Mouse (Mus musculus): Measurements from ENCODE around the gene Hist1h2bf.
"Not testable (repeated sequence)": the region's sequence is repeated elsewhere in the genome, so short reads cannot be mapped to it uniquely, and the experiment has no call there.

The Hist1h2bf gene

DNA sequence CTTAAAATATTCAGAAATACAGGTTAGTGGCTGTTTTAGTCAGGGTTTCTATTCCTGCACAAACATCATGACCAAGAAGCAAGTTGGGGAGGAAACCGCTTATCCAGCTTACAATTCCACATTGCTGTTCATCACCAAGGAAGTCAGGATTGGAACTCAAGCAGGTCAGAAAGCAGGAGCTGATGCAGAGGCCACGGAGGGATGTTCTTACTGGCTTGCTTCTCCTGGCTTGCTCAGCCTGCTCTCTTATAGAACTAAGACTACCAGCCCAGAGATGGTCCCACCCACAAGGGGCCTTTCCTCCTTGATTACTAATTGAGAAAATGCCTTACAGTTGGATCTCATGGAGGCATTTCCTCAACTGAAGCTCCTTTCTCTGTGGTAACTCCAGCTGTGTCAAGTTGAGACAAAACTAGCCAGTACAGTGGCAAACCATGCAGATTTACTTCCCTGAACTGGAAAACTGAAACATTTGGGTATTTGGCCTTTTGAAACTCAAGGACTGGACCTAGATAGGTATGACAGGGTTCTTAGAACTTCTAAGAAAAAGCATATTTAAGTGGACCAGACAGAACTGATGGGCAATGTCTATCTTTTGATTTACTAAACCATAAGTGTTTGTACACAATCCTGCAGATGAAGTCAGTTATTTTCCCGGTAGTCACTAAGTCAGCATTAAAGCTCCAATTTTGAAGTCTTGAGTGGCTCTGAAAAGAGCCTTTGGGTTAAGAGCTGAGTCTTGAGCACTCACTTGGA is 31.6 kb downstream of the Hist1h2bf start:
- not testable (repeated sequence) for DNase-seq

DNA sequence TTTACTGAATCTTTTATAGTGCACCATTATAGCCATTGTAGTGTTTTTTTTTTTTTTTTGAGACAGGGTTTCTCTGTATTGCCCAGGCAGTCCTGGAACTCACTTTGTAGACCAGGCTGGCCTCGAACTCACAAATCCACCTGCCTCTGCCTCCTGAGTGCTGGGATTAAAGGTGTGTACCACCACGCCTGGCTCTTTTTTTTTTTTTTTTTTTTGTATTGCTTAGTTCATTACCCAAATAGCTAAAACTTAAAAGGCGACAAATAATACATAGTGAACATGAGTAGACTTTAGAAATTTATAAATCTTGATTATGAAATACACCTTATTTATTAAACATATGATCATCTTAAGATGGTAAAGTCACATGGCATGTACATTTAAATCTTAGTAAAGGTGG is 32.5 kb downstream of the Hist1h2bf start:
- no peak for DNase-seq

- not testable (repeated sequence) for DNase-seq
Measured at GRCm38 (mm10) chr13:23539821-23540220, 34.2 kb downstream of the Hist1h2bf start.

- no peak for DNase-seq
Measured at GRCm38 (mm10) chr13:23538249-23538648, 35.7 kb downstream of the Hist1h2bf start.

DNA sequence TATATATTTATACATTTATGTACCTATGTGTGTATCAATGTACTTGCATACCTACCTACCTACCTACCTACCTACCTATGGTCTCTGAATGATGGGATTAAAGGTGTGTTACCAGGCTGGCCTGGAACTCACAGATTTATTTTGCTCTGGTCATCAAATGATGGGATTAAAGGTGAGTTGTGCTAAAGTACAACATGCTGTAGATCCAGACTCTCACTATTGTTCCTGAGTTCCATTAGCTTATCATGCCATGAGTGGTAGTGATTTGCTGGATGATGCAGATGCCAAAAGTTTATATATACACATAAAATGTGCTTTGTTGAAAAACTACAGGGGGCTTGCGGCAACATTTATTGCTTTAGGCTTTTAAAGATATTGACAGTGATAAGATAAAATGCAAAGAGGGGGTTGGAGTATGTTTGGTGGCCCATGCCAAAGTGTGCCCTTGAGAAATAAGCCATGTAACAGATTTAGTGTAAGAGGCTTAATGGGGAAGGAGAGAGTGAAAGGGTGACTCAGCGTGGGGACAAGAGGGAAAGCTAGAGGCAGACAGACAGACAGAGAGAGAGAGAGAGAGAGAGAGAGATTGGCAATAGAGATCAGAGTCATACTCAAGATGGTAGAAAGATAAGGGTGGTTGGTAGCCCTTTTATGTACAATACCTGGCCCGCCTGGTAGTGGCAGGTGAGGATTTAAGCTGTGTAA is 36.8 kb downstream of the Hist1h2bf start:
- no peak for DNase-seq

DNA sequence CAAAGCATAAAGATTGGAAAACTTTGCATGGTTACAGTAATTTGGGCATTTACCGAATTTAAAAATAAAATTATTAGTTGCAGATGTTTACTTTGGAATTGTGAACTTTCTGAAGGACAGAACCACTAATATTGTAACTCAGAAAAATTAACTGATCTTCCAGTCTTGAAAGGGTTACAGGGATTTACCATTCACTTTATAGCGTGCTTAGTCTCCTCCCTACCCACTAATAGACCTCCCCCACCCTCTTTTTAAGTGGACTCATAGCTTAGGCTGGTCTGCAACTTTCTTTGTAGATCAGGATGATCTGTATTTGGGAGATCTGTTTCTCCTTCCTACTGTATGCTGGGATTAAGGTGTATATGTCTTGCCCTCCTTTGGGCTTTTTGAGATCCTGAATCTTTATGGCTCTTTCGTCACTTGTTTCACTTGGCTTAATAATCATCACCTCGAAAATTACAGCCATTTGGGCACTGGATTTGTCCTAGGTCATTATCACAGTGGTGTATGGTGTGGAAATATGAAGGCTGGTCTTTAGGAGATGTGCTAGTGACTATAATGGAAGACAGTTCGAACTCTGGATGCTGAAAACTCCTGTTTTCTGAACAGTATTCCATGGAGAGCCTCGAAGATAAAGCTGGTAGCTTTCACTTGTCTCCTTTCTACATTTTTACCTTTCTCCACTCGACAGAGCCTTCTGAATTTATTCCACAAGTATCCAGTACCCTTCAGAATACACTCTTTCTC is 37.7 kb downstream of the Hist1h2bf start:
- DNase-seq, result no peak

- peak; percentile 78 for DNase-seq
Measured at GRCm38 (mm10) chr13:23535137-23536075, 38.6 kb downstream of the Hist1h2bf start, which contains the start of gene Hist1h3g. Gene Hist1h3g, plus strand, starts transcription at chr13:23535422.

- DNase-seq, result no peak
Measured at GRCm38 (mm10) chr13:23534368-23535131, 39.4 kb downstream of the Hist1h2bf start.

DNA sequence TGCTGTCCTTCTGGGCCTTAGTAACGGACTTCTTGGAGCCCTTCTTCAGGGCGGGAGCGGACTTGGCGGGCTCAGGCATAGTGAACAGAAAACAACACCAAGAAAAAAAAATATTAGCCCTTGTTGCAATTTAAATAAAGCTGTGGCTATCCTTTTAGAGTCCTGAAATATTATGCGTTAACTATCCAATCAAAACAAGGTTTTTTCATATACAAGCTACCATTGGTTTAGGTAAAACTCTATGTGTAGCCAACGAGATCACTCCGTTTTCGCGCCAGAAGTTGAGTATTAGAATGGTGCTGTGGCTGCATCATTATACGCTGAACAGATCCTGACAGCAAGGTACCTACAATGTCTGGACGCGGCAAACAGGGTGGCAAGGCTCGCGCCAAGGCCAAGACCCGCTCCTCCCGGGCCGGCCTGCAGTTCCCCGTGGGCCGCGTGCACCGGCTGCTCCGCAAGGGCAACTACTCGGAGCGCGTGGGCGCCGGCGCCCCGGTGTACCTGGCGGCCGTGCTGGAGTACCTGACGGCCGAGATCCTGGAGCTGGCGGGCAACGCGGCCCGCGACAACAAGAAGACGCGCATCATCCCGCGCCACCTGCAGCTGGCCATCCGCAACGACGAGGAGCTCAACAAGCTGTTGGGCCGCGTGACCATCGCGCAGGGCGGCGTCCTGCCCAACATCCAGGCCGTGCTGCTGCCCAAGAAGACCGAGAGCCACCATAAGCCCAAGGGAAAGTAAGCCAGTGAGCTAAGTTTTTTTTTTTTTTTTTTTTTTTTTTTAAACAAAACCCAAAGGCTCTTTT is 40.2 kb downstream of the Hist1h2bf start, which contains the start of gene Hist1h2af:
Gene Hist1h2af (plus strand): TSS at position 347 of the 808 bp plus-strand sequence.
- peak; percentile 61 for DNase-seq

GRCm38 (mm10) chr13:23532262-23533075 is 41.5 kb downstream of the Hist1h2bf start:
- DNase-seq, result no peak

- DNase-seq, result peak; percentile 97
Measured at GRCm38 (mm10) chr13:23530901-23531875, 42.8 kb downstream of the Hist1h2bf start, which contains the start of gene Hist1h4h. Gene Hist1h4h, plus strand, starts transcription at chr13:23531050.

- DNase-seq, result peak; percentile 72
Measured at GRCm38 (mm10) chr13:23530181-23530900, 43.7 kb downstream of the Hist1h2bf start.

GRCm38 (mm10) chr13:23529480-23530165 is 44.4 kb downstream of the Hist1h2bf start:
- DNase-seq, result no peak

DNA sequence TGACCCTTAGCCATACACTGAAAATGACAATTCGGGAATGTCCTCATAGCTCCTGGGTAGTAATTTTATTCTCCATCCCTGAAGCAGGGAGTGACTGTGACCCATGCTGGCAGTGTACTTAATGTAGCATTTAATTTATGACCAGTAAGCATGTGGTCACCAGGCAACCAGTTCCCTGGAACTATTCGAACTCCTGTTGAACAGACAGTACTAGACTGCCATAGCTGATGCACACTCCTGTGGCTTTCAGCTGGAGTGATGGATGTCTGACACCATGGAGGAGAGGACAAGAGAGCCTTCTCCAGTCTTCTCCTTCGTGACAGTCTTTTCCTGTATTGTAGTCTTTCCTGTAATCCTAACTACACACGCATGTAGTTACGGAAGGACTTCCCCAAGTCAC is 45.0 kb downstream of the Hist1h2bf start:
- no peak for DNase-seq

DNA sequence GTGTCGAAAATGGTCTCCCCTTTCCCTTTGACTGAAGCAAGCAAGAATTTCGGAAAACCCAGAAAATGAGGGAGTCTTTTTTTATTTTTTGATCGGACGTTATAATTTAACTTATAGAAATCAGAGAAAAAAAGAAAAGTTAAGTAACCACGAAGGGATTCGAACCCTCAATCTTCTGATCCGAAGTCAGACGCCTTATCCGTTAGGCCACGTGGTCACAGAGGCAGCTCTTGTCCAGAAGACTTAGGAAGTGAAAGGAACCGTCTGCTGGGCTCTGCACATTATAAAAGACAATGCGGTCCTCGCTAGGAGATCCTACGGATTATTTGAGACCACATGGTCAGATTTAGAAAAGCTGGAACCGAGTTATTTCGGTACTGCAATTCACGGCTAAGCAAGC is 47.7 kb downstream of the Hist1h2bf start:
- DNase-seq, result peak; percentile 91

DNA sequence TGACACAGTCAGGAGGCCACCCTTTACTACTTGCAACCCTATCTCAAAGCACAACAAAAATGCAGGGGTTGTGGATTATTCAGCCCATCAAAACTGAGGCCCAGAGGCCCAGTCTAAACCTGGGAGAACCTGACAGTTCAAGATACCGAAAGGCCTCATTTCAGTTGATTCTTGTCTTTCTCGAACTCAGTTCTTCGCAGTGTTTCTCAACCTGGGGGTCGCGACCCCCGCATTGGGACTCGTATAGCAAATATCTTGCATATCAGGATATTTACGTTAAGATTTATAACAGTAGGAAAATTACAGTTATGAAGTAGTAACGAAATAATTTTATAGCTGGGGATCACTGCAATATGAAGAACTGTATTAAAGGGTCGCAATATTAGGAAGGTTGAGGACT is 48.1 kb downstream of the Hist1h2bf start:
- DNase-seq, result no peak

DNA sequence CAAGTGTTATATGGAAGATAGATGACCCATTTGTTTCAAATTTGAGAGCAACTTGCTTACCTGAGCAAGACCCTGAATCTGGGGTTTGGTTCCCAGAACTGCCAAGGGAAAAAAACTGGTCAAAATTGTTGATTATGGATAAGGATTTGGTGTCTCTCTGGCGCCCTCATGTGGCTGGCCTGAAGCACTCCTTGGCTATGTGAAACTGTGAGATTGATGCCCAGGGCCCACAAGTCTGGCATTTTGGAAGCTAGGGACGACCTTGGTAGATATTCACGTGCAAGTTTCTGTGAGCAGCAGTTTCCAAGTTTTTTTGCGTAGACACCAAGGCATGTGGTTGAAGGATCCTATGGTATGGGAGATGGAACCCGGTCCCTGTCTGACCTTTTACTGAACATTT is 49.3 kb downstream of the Hist1h2bf start:
- peak; percentile 66 for DNase-seq

Measured in cerebellum, adult 8-10 months (tissue).